Mouse (Mus musculus): ENCODE measurements at regions not wholly inside any gene's neighbourhood (a gene's known extent, or its start where the extent isn't known, plus 50 kb on each side); places are given as distances from the start of the nearest gene placed in this dataset.

- no peak overlapping the region for H3K4me2 ChIP-seq (ENCODE audit: low read depth, low read length)
- H3K27ac ChIP-seq, result no peak overlapping the region
- no peak overlapping the region for H3K4me3 ChIP-seq (ENCODE audit: low read length)
- ATAC-seq, result no peak
- no peak overlapping the region for H3K9ac ChIP-seq (replicated peaks; ENCODE audit: low read length)
- peak; percentile 11 for DNase-seq (ENCODE audit: low spot score)
- H3K36me3 ChIP-seq (ENCODE audit: insufficient read depth, low read length), result no peaks in the 10 kb centered on the region
- TF ChIP-seq CTCF (IDR thresholded peaks at IDR 0.05; ENCODE audit: low read depth), result no peak
- H3K9me3 ChIP-seq (ENCODE audit: low read length), result no peaks in the 10 kb centered on the region
- WGBS, result 74% methylated on average over 4 of the region's 4 CpGs
- H3K4me1 ChIP-seq (ENCODE audit: insufficient read depth, low read length), result no peaks in the 10 kb centered on the region
- no peaks in the 10 kb centered on the region for H3K27me3 ChIP-seq (ENCODE audit: insufficient read depth, low read length)
These were observed 277.0 kb downstream of the Actr3 start for GRCm38 (mm10) chr1:125158481-125158880.

- Histone ChIP-seq H3K4me3 (ENCODE audit: low read length) (no peak overlapping the region), H3K4me2 (ENCODE audit: low read depth, low read length) (no peak overlapping the region), H3K4me1 (ENCODE audit: insufficient read depth, low read length) (no peaks in the 10 kb centered on the region), H3K9ac (replicated peaks; ENCODE audit: low read length) (no peak overlapping the region), H3K27ac (no peak overlapping the region), H3K9me3 (ENCODE audit: low read length) (no peaks in the 10 kb centered on the region), H3K27me3 (ENCODE audit: insufficient read depth, low read length) (no peaks in the 10 kb centered on the region), H3K36me3 (ENCODE audit: insufficient read depth, low read length) (no peaks in the 10 kb centered on the region)
- DNase-seq (ENCODE audit: low spot score), result no peak
- WGBS, result 88% methylated on average over 2 of the region's 2 CpGs
- no peak for TF ChIP-seq CTCF (IDR thresholded peaks at IDR 0.05; ENCODE audit: low read depth)
- no peak for ATAC-seq
These were observed 279.4 kb downstream of the Actr3 start for GRCm38 (mm10) chr1:125156093-125156492.

- Histone ChIP-seq H3K36me3 (ENCODE audit: insufficient read depth, low read length) (no peaks in the 10 kb centered on the region), H3K9ac (replicated peaks; ENCODE audit: low read length) (no peak overlapping the region), H3K4me2 (ENCODE audit: low read depth, low read length) (no peak overlapping the region), H3K4me1 (ENCODE audit: insufficient read depth, low read length) (no peaks in the 10 kb centered on the region), H3K9me3 (ENCODE audit: low read length) (no peaks in the 10 kb centered on the region), H3K27me3 (ENCODE audit: insufficient read depth, low read length) (no peaks in the 10 kb centered on the region), H3K27ac (no peak overlapping the region), H3K4me3 (ENCODE audit: low read length) (no peak overlapping the region)
- DNase-seq (ENCODE audit: low spot score) (no peak), ATAC-seq (no peak)
- no peak for TF ChIP-seq CTCF (IDR thresholded peaks at IDR 0.05; ENCODE audit: low read depth)
These were observed 285.7 kb downstream of the Actr3 start for GRCm38 (mm10) chr1:125149817-125150216.

- H3K4me2 ChIP-seq (ENCODE audit: low read depth, low read length), result no peak overlapping the region
- no peak for ATAC-seq
- H3K4me1 ChIP-seq (ENCODE audit: insufficient read depth, low read length), result no peaks in the 10 kb centered on the region
- 68% methylated on average over 3 of the region's 3 CpGs for WGBS
- no peaks in the 10 kb centered on the region for H3K9me3 ChIP-seq (ENCODE audit: low read length)
- no peak overlapping the region for H3K4me3 ChIP-seq (ENCODE audit: low read length)
- H3K27me3 ChIP-seq (ENCODE audit: insufficient read depth, low read length), result no peaks in the 10 kb centered on the region
- no peak for TF ChIP-seq CTCF (IDR thresholded peaks at IDR 0.05; ENCODE audit: low read depth)
- H3K9ac ChIP-seq (replicated peaks; ENCODE audit: low read length), result no peak overlapping the region
- DNase-seq (ENCODE audit: low spot score), result no peak
- H3K27ac ChIP-seq, result no peak overlapping the region
- H3K36me3 ChIP-seq (ENCODE audit: insufficient read depth, low read length), result no peaks in the 10 kb centered on the region
These were observed 311.7 kb downstream of the Actr3 start for GRCm38 (mm10) chr1:125123861-125124260.

GRCm38 (mm10) chr1:125100596-125100995 is 334.9 kb downstream of the Actr3 start:
- no peaks in the 10 kb centered on the region for H3K27me3 ChIP-seq (ENCODE audit: insufficient read depth, low read length)
- no peaks in the 10 kb centered on the region for H3K36me3 ChIP-seq (ENCODE audit: insufficient read depth, low read length)
- no peaks in the 10 kb centered on the region for H3K9me3 ChIP-seq (ENCODE audit: low read length)
- ATAC-seq, result no peak
- H3K27ac ChIP-seq, result no peak overlapping the region
- no peak overlapping the region for H3K4me2 ChIP-seq (ENCODE audit: low read depth, low read length)
- H3K4me3 ChIP-seq (ENCODE audit: low read length), result no peak overlapping the region
- DNase-seq (ENCODE audit: low spot score), result no peak
- no peak for TF ChIP-seq CTCF (IDR thresholded peaks at IDR 0.05; ENCODE audit: low read depth)
- whole genome bisulfite sequencing, result 80% methylated on average over 2 of the region's 2 CpGs
- H3K9ac ChIP-seq (replicated peaks; ENCODE audit: low read length), result no peak overlapping the region
- no peaks in the 10 kb centered on the region for H3K4me1 ChIP-seq (ENCODE audit: insufficient read depth, low read length)

- Histone ChIP-seq H3K9me3 (ENCODE audit: low read length) (peaks cover 4% of the 10 kb centered on the region; the same call in 1 of the 2 replicates), H3K4me1 (ENCODE audit: insufficient read depth, low read length) (no peaks in the 10 kb centered on the region), H3K4me3 (ENCODE audit: low read length) (no peak overlapping the region), H3K27ac (no peak overlapping the region), H3K4me2 (ENCODE audit: low read depth, low read length) (no peak overlapping the region), H3K27me3 (ENCODE audit: insufficient read depth, low read length) (no peaks in the 10 kb centered on the region), H3K9ac (replicated peaks; ENCODE audit: low read length) (no peak overlapping the region), H3K36me3 (ENCODE audit: insufficient read depth, low read length) (no peaks in the 10 kb centered on the region)
- ATAC-seq (no peak), DNase-seq (ENCODE audit: low spot score) (no peak)
- no peak for TF ChIP-seq CTCF (IDR thresholded peaks at IDR 0.05; ENCODE audit: low read depth)
- 81% methylated on average over 4 of the region's 4 CpGs for WGBS
These were observed 350.6 kb downstream of the Actr3 start for GRCm38 (mm10) chr1:125084906-125085305.

- Histone ChIP-seq H3K36me3 (ENCODE audit: insufficient read depth, low read length) (no peaks in the 10 kb centered on the region), H3K4me2 (ENCODE audit: low read depth, low read length) (no peak overlapping the region), H3K4me3 (ENCODE audit: low read length) (no peak overlapping the region), H3K4me1 (ENCODE audit: insufficient read depth, low read length) (no peaks in the 10 kb centered on the region), H3K9ac (replicated peaks; ENCODE audit: low read length) (no peak overlapping the region), H3K27ac (no peak overlapping the region), H3K9me3 (ENCODE audit: low read length) (no peaks in the 10 kb centered on the region), H3K27me3 (ENCODE audit: insufficient read depth, low read length) (no peaks in the 10 kb centered on the region)
- 65% methylated on average over 4 of the region's 4 CpGs for WGBS
- ATAC-seq, result no peak
- DNase-seq (ENCODE audit: low spot score), result no peak
- TF ChIP-seq CTCF (IDR thresholded peaks at IDR 0.05; ENCODE audit: low read depth), result no peak
These were observed 395.8 kb downstream of the Actr3 start for GRCm38 (mm10) chr1:125039572-125040326.

All from hindbrain, postnatal 0 days (tissue).